Mouse (Mus musculus) kidney, embryonic 15.5 days (tissue): ENCODE results near the gene Gm49027. TPM values are rescaled to one million over a fixed set of nuclear protein-coding genes. Genes with fewer than 3 reads are reported as not detected.

ENCODE experiments used
- ATAC-seq: fragments of 200-750 bp; cut with Nextera tagmentation; replicated peaks from 2 replicates; pipeline ENCODE4 v1.8.0; 2017; ENCODE audit warnings: moderate TSS enrichment; ENCODE audit not compliant: low FRiP score
- H3K27ac ChIP-seq: fragments of 300-500 bp; sonication (generic); 2 replicates; pipeline ENCODE4 v1.5.1; 2015; ENCODE audit warnings: mild to moderate bottlenecking, inconsistent platforms
- H3K27me3 ChIP-seq: fragments of 300-500 bp; sonication (generic); 2 replicates; pipeline ENCODE4 v1.6.1; 2015; ENCODE audit warnings: inconsistent platforms
- H3K36me3 ChIP-seq: fragments of 300-500 bp; sonication (generic); 2 replicates; pipeline ENCODE4 v1.6.1; 2015; ENCODE audit warnings: inconsistent platforms
- H3K4me1 ChIP-seq: fragments of 300-500 bp; sonication (generic); 2 replicates; pipeline ENCODE4 v1.6.1; 2015; ENCODE audit warnings: inconsistent platforms
- H3K4me2 ChIP-seq: fragments of 300-500 bp; sonication (generic); 2 replicates; pipeline ENCODE4 v1.6.1; 2015; ENCODE audit warnings: moderate library complexity, mild to moderate bottlenecking, inconsistent platforms
- H3K4me3 ChIP-seq: fragments of 300-500 bp; sonication (generic); replicated peaks from 2 replicates; pipeline ENCODE4 v1.5.1; 2015; ENCODE audit warnings: mild to moderate bottlenecking, inconsistent platforms
- H3K9ac ChIP-seq: fragments of 300-500 bp; sonication (generic); 2 replicates; pipeline ENCODE4 v1.6.1; 2015; ENCODE audit warnings: mild to moderate bottlenecking, inconsistent platforms
- H3K9me3 ChIP-seq: fragments of 300-500 bp; sonication (generic); replicated peaks from 2 replicates; pipeline ENCODE4 v1.6.1; 2016; ENCODE audit warnings: inconsistent platforms
- WGBS: fragments of 180-500 bp; shearing (Covaris S2); methylation state at CpG from one replicate; pipeline ENCODE4 v1.1.7; 2015; ENCODE audit warnings: mixed read lengths; 5-methylcytosine and 5-hydroxymethylcytosine counted together
- microRNA-seq: library from miRNA; unstranded; fragments of <30 nt; microRNA quantifications from one replicate; pipeline ENCODE4, GENCODE M21; 2016
- polyA plus RNA-seq: library from polyadenylated mRNA; unstranded; fragments of >200 nt; fragmentation: Nextera tagmentation; extraction: Ambion mirVana; gene quantifications from 2 replicates; pipeline ENCODE4 v1.2.1, GENCODE M21; 2015

Gm49027 gene
- polyA plus RNA-seq, 1 experiment from 2014 or later = 2.6 TPM

DNA sequence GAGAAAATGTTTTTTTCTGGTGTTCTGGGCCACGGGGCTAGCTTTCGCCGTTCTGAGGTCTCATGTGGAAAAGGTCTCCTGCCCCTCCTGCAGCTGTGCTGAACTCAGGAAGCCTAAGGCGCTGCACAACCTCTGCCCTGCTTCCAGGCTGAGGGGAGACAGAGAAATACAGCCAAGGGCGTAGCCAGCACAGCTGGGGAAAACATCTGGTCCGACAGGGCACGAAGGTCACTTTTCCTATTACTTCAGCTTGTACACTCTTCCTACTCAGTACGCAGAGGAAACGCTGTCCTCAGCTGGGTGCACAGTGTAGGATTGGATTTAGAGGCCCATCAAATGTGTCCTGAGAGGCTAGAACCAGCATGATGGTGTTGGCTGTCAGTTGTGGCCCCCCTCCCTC lies 35.4 kb downstream of the Gm49027 start:
- WGBS = 25% methylated on average over 9 of the region's 9 CpGs
- no peak overlapping the region for H3K9ac ChIP-seq
- no peaks in the 10 kb centered on the region for H3K9me3 ChIP-seq
- peaks cover 11% of the 10 kb centered on the region for H3K4me1 ChIP-seq
- no peak for ATAC-seq
- H3K27me3 ChIP-seq = peaks cover 7% of the 10 kb centered on the region; the same call in 1 of the 2 replicates
- no peaks in the 10 kb centered on the region for H3K36me3 ChIP-seq
- H3K27ac ChIP-seq = no peak overlapping the region
- no peak overlapping the region for H3K4me2 ChIP-seq
- H3K4me3 ChIP-seq = no peak overlapping the region

DNA sequence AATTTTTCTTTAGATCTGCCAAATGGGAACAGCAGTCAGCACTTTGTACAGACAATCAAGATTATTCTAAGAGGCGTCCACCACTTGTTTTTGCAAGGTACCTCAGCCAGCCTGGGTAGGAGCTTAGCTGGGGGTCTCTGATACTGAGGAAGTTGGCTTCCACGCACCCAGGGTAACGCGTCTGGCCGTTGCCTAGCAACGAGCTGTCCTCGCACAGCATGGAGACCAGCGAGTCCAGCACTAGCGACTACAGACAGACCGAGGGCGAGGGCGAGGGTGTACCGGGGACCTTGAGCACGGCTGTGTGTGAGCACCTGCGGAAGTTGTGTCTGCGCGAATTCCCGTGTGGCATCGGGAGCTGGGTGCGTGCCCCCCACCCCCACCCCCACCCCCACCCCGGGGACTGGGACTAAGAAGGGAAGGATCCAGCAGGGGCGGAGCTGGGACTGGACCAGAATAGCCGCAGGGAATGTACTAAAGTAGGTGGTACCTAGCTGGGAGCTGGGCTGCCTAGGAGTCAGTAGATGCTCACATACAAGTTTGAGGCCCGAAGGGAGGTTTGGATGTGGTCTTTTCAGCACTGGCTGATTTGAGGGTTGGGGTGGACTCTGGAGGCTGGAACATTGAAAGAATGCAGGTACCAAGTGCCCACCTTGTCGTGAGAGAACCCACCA lies 36.0 kb downstream of the Gm49027 start, which contains the start of the genes Lrrc43 and Il31:
TSS of gene Lrrc43 (plus strand) at position 194 of the 674 bp plus-strand sequence.
TSS of gene Il31 (minus strand) at position 378 of the 674 bp plus-strand sequence.
- Histone ChIP-seq H3K36me3 (no peaks in the 10 kb centered on the region), H3K9ac (no peak within 1 kb of the TSS), H3K4me3 (peak within 1 kb of the TSS; percentile 14; the same call in 1 of the 2 replicates), H3K4me1 (peaks cover 11% of the 10 kb centered on the region), H3K4me2 (peak within 1 kb of the TSS; percentile 55), H3K27ac (no peak within 1 kb of the TSS), H3K9me3 (no peaks in the 10 kb centered on the region), H3K27me3 (peaks cover 7% of the 10 kb centered on the region; the same call in 1 of the 2 replicates)
- 7% methylated on average over 25 of the region's 25 CpGs for WGBS
- ATAC-seq = 0 out of 2 replicates have a peak, but pooled peaks have one; percentile 40

DNA sequence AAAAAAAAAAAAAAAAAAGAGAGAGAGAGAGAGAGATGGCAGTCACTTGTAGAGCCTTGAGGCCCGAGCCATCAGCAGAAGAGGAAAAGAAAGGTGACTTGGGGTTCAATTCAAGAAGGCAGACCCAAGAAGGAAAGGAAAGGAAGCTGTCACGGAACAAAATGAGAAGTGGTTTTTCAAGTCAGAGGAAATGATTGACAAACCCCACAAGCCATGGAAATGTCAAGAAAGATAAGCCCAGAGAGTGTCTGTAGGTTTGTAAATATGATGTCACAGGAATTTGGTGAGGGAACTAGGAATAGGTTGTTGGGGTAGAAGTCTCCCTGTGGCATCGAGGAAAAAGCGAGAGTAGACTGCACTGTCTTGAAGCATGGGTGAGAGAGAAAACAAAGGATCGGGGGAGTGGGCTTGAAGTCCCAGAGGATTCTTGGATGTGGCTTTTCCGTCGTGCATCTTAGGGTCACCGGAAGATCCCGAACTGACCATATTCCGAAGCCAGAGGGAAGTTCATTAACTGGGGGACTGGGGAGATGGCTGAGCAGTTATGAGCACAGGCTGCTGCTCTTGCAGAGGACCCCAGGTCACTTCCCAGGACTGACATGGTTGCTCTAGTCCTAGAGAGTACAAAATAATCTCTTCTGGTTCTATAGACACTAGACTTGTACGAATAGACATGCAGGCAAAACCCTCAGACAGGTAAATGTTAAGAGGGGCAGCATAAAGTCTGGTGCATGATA lies 37.5 kb downstream of the Gm49027 start:
- WGBS = 79% methylated on average over 11 of the region's 11 CpGs
- Histone ChIP-seq H3K9me3 (no peaks in the 10 kb centered on the region), H3K27me3 (peaks cover 7% of the 10 kb centered on the region; the same call in 1 of the 2 replicates), H3K36me3 (no peaks in the 10 kb centered on the region), H3K27ac (no peak overlapping the region), H3K4me1 (peaks cover 11% of the 10 kb centered on the region), H3K9ac (no peak overlapping the region), H3K4me3 (no peak overlapping the region), H3K4me2 (no peak overlapping the region)
- no peak for ATAC-seq

DNA sequence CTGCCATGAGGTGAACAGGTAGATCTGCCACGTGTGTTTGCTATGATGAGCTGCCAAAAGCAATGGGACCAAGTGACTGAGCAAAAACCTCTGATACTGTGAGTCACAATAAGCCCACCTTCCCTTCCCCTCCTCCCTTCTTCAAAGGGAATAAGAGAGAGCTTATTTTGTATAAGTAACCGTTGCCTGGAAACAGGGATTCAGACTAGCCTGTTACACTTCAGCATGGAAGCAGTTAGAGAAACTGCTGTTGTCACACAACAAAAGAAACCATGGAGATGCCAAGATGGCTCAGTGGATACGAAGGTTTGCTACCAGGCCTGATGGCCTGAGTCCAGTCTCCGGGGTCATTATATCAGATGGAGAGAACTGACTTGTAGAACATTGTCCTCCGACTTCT lies 51.5 kb downstream of the Gm49027 start:
- H3K4me1 ChIP-seq = peaks cover 5% of the 10 kb centered on the region
- H3K27ac ChIP-seq = no peak overlapping the region
- H3K27me3 ChIP-seq = no peaks in the 10 kb centered on the region
- 81% methylated on average over 5 of the region's 5 CpGs for whole genome bisulfite sequencing
- H3K4me3 ChIP-seq = no peak overlapping the region
- no peaks in the 10 kb centered on the region for H3K36me3 ChIP-seq
- H3K9ac ChIP-seq = no peak overlapping the region
- no peak overlapping the region for H3K4me2 ChIP-seq
- no peaks in the 10 kb centered on the region for H3K9me3 ChIP-seq
- no peak for ATAC-seq

DNA sequence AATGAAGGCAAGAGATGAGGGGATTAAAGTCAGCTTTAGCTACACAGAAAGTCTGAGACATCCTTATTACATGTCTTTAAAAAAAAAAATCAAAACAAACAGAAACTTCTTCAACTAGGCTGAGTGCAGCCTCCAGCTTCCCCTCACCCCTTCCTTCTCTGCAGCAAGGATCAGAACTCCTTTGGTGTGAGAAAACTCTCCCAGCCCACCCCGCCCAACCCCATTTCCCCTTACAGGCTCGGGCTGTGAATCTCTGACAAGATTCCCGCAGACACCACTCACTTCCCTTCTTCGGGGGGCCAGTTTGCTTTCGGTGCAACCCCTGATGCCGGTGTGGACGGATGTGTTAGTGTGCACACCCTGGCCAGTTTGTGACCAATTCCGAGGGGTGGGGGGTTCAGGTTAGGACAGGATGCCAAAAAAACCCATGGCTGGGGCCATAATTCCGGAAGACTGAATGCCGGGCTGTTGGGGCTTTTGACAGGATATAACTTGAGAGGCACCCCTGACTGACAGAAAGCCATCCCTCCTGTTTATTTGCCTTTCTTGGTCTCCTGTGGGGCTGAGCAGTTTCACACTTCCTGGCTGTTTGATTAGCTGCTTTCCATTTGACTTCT lies 54.4 kb downstream of the Gm49027 start:
- ATAC-seq = no peak
- Histone ChIP-seq H3K4me2 (peak overlapping the region; percentile 53), H3K36me3 (no peaks in the 10 kb centered on the region), H3K4me3 (peak overlapping the region; percentile 28), H3K4me1 (peaks cover 5% of the 10 kb centered on the region), H3K27ac (no peak overlapping the region), H3K27me3 (no peaks in the 10 kb centered on the region), H3K9me3 (no peaks in the 10 kb centered on the region), H3K9ac (no peak overlapping the region)
- 5% methylated on average over 10 of the region's 10 CpGs for WGBS

DNA sequence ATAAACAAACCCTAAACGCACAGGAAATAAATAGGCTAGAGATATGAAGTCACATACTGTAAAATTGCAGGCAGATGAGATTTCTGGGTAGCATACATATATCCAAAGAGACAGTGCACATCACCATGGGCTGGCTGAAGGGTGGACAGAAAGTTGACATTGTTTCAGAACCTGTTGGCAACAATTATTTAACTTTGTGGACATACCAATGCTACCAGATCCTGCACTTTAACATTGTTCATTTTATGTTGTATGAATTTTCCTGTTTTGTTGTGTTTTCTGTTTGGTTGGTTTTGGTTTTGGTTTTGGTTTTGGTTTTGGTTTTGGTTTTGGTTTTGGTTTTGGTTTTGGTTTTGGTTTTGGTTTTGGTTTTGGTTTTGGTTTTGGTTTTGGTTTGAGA lies 60.6 kb downstream of the Gm49027 start:
- WGBS = 89% methylated on average over 1 of the region's 1 CpGs
- no peaks in the 10 kb centered on the region for H3K27me3 ChIP-seq

More for the DNA sequence above, 60.6 kb downstream of the Gm49027 start:
- no peak overlapping the region for H3K4me2 ChIP-seq
- no peak for ATAC-seq
- H3K4me3 ChIP-seq = no peak overlapping the region
- H3K27ac ChIP-seq = no peak overlapping the region
- no peaks in the 10 kb centered on the region for H3K9me3 ChIP-seq
- no peaks in the 10 kb centered on the region for H3K4me1 ChIP-seq
- no peak overlapping the region for H3K9ac ChIP-seq
- no peaks in the 10 kb centered on the region for H3K36me3 ChIP-seq

Small RNA genes lying within 50 kb of the gene (microRNA-seq; reads per million reads assigned to microRNA genes)
- 1.6 reads per million, percentile 4 among the genes with 10 or more reads in this experiment for gene Mir7647

Other genes starting within 250 kb of the Gm49027 start
- 41.7 and 42.5 TPM in 2 replicates for gene Bcl7a, start 181.7 kb downstream of the Gm49027 start, polyA plus RNA-seq
- gene Mlxip, start 130.7 kb downstream of the Gm49027 start, polyA plus RNA-seq = 18.5 and 18.7 TPM in 2 replicates
- gene Lrrc43, start 36.2 kb downstream of the Gm49027 start, polyA plus RNA-seq = not detected in 2 replicates
- gene Il31, start 36.0 kb downstream of the Gm49027 start, polyA plus RNA-seq = not detected in 2 replicates
- gene B3gnt4, start 15.0 kb downstream of the Gm49027 start, polyA plus RNA-seq = 0.22 TPM in 1 of 2 replicates, not detected in the other
- 114 and 121 TPM in 2 replicates for gene Diablo, start 1.3 kb downstream of the Gm49027 start, polyA plus RNA-seq
- 28.9 and 29.7 TPM in 2 replicates for gene Vps33a, start 47.5 kb upstream of the Gm49027 start, polyA plus RNA-seq
- 34.0 and 34.1 TPM in 2 replicates for gene Clip1, start 159.1 kb upstream of the Gm49027 start, polyA plus RNA-seq
- gene Zcchc8, start 195.6 kb upstream of the Gm49027 start, polyA plus RNA-seq = 82.7 and 83.5 TPM in 2 replicates
- gene Rsrc2, start 223.9 kb upstream of the Gm49027 start, polyA plus RNA-seq = 122 and 124 TPM in 2 replicates
- gene Kntc1, start 224.2 kb upstream of the Gm49027 start, polyA plus RNA-seq = 33.0 and 34.1 TPM in 2 replicates